ENCODE assay signal across 9 mouse cellular contexts in the genomic region with DNA sequence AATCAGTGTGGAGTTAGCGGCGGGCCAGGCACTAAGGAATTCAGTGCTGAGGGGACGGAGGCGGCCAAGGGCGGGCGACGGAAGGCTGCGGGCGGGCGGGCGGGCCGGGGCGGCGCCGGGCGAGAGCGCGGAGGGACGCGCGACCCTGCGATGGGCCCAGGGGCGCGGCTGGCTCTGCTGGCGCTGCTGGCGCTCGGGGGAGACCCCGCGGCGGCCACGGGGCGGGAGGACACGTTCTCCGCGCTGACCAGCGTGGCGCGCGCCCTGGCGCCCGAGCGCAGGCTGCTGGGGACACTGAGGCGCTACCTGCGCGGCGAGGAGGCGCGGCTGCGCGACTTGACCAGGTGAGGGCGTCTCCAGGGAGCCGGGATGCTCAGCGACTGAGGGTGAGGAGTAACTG. TPM values are rescaled to one million over a fixed set of nuclear protein-coding genes. Genes with fewer than 3 reads are reported as not detected.
A peak's percentile ranks its signal among the peaks of the same experiment; 100 is the strongest.
DNase-seq lines count a peak whose midpoint lies in the region; ATAC-seq and TF ChIP-seq lines count a peak whose summit lies in the region.
"Had no signal": no experiment of that assay in that cellular context is flagged by ENCODE, and none has a peak within 500 bp of the region (broad histone marks: within the 10 kb centered on the region; RNA-seq: fewer than 3 reads in every experiment).

A gene (plus strand): TSS at position 138 of the 400 bp plus-strand sequence.

- WGBS in embryonic facial prominence, embryonic 13.5 days, result under 1% methylated on average over 47 of the region's 53 CpGs
- under 1% methylated on average over 49 of the region's 53 CpGs for WGBS in intestine, embryonic 16.5 days
- WGBS in midbrain, embryonic 11.5 days, result under 1% methylated on average over 53 of the region's 53 CpGs

- H3K9me3 ChIP-seq in embryonic facial prominence, embryonic 13.5 days, result no peaks in the 10 kb centered on the region
- no peaks in the 10 kb centered on the region for H3K9me3 ChIP-seq in intestine, embryonic 16.5 days (ENCODE audit: control insufficient read depth, low read length)
- H3K9me3 ChIP-seq in midbrain, embryonic 11.5 days (ENCODE audit: control insufficient read depth, low read length), result no peaks in the 10 kb centered on the region

- DNase-seq in gastrocnemius, adult 2 months, result peak; percentile 30
- no peak for DNase-seq in gastrocnemius, postnatal 36 days
- peak; percentile 20 for DNase-seq in CD4-positive helper T cell, adult 2 months (ENCODE audit: low read depth, low spot score)
- DNase-seq in midbrain, embryonic 11.5 days (ENCODE audit: low spot score, missing footprints), result peak; percentile 92
- peak; percentile 50 for DNase-seq in thymus, postnatal 4 days
- no peak for DNase-seq in cerebellum, adult 11 months

- TF ChIP-seq CTCF in gastrocnemius, adult 2 months (IDR thresholded peaks at IDR 0.05), result peak; percentile 7; the same call in 1 of the 2 replicates

- peaks cover 69% of the 10 kb centered on the region for H3K4me1 ChIP-seq in embryonic facial prominence, embryonic 13.5 days
- H3K4me1 ChIP-seq in intestine, embryonic 16.5 days (ENCODE audit: control insufficient read depth, insufficient read depth, low read length), result peaks cover 24% of the 10 kb centered on the region
- H3K4me1 ChIP-seq in midbrain, embryonic 11.5 days (ENCODE audit: control insufficient read depth, insufficient read depth, low read length), result peaks cover 12% of the 10 kb centered on the region

- H3K27ac ChIP-seq in gastrocnemius, adult 2 months, result no peak within 1 kb of the TSS
- peak within 1 kb of the TSS; percentile 100 for H3K27ac ChIP-seq in embryonic facial prominence, embryonic 13.5 days
- no peak within 1 kb of the TSS for H3K27ac ChIP-seq in intestine, embryonic 16.5 days (ENCODE audit: low read length)
- H3K27ac ChIP-seq in midbrain, embryonic 11.5 days (ENCODE audit: low read depth, low read length), result no peak within 1 kb of the TSS
- H3K27ac ChIP-seq: macrophage had no signal

- intact Hi-C loops in gastrocnemius, adult 2 months (cut with DNase I), result no loop called here
- intact Hi-C loops in gastrocnemius, postnatal 36 days (cut with DNase I), result no loop called here

- H3K27me3 ChIP-seq in embryonic facial prominence, embryonic 13.5 days, result no peaks in the 10 kb centered on the region
- H3K27me3 ChIP-seq in intestine, embryonic 16.5 days (replicated peaks; ENCODE audit: control insufficient read depth, insufficient read depth, low read length), result peaks cover 9% of the 10 kb centered on the region; the same call in 1 of the 2 replicates
- peaks cover 12% of the 10 kb centered on the region for H3K27me3 ChIP-seq in midbrain, embryonic 11.5 days (ENCODE audit: control insufficient read depth, insufficient read depth, low read length)

- peak within 1 kb of the TSS; percentile 66 for H3K4me3 ChIP-seq in gastrocnemius, adult 2 months
- H3K4me3 ChIP-seq in embryonic facial prominence, embryonic 13.5 days, result peak within 1 kb of the TSS; percentile 67
- H3K4me3 ChIP-seq in intestine, embryonic 16.5 days (ENCODE audit: low read length), result peak within 1 kb of the TSS; percentile 58
- peak within 1 kb of the TSS; percentile 47 for H3K4me3 ChIP-seq in midbrain, embryonic 11.5 days (ENCODE audit: low read depth, low read length)

- peak within 1 kb of the TSS; percentile 90 for H3K4me2 ChIP-seq in embryonic facial prominence, embryonic 13.5 days
- H3K4me2 ChIP-seq in intestine, embryonic 16.5 days (ENCODE audit: low read depth, low read length), result peak within 1 kb of the TSS; percentile 95
- peak within 1 kb of the TSS; percentile 66 for H3K4me2 ChIP-seq in midbrain, embryonic 11.5 days

- ATAC-seq in embryonic facial prominence, embryonic 13.5 days (ENCODE audit: insufficient number of reproducible peaks, insufficient read depth, low FRiP score, low TSS enrichment, low read depth), result no peak
- peak; percentile 49 for ATAC-seq in intestine, embryonic 16.5 days
- peak; percentile 71 for ATAC-seq in midbrain, embryonic 11.5 days (ENCODE audit: low FRiP score)

- H3K36me3 ChIP-seq in embryonic facial prominence, embryonic 13.5 days, result no peaks in the 10 kb centered on the region; the same call in 1 of the 2 replicates
- no peaks in the 10 kb centered on the region for H3K36me3 ChIP-seq in intestine, embryonic 16.5 days (ENCODE audit: control insufficient read depth, insufficient read depth, low read length)
- no peaks in the 10 kb centered on the region for H3K36me3 ChIP-seq in midbrain, embryonic 11.5 days (ENCODE audit: control insufficient read depth, insufficient read depth, low read length)

- H3K9ac ChIP-seq in embryonic facial prominence, embryonic 13.5 days, result peak within 1 kb of the TSS; percentile 83
- H3K9ac ChIP-seq in intestine, embryonic 16.5 days (ENCODE audit: low read depth, low read length), result peak within 1 kb of the TSS; percentile 70
- H3K9ac ChIP-seq in midbrain, embryonic 11.5 days (ENCODE audit: low read length), result peak within 1 kb of the TSS; percentile 62

RNA-seq across cellular contexts. Expression of the gene that starts here (rescaled TPM):
- under 1 TPM in 1 of 2 experiments, not detected in 1; 0.20 TPM for total RNA-seq in gastrocnemius, adult 2 months (2021)
- under 1 TPM; 0.32 to 0.36 TPM for total RNA-seq in gastrocnemius, postnatal 36 days (2021)
- 23.6 and 32.6 TPM in 2 replicates for polyA plus RNA-seq in embryonic facial prominence, embryonic 13.5 days (2015; fragmentation: Nextera tagmentation; extraction: Ambion mirVana)
- polyA plus RNA-seq in intestine, embryonic 16.5 days (2015; fragmentation: Nextera tagmentation; extraction: Ambion mirVana), result 3.6 and 3.7 TPM in 2 replicates
- 5.1 and 6.1 TPM in 2 replicates for polyA plus RNA-seq in midbrain, embryonic 11.5 days (2014; fragmentation: Nextera tagmentation; extraction: Ambion mirVana)

Comparison
In these comparisons a context has a peak if more than half of its experiments do, and no peak if none do; other contexts are left out.
1. Peak in DNase-seq and H3K4me3 ChIP-seq in gastrocnemius, adult 2 months; RNA of the gene not detected or under 1 TPM.
2. DNase-seq: peak in CD4-positive helper T cell, adult 2 months (single experiment), midbrain, embryonic 11.5 days (single experiment) and thymus, postnatal 4 days (single experiment); none in gastrocnemius, postnatal 36 days (0 of 2) and cerebellum, adult 11 months (single experiment).
3. Peak in every context shown above with its lines, with median percentiles within 50 percentile points of each other: H3K4me3 ChIP-seq, H3K4me2 ChIP-seq and H3K9ac ChIP-seq.